Mouse (Mus musculus): ENCODE measurements around the gene Tln2. TPM values are rescaled to one million over a fixed set of nuclear protein-coding genes. Genes with fewer than 3 reads are reported as not detected.

Gene Tln2
- total RNA-seq, 2 experiments from 2014 or later = 82.5 to 83.1 TPM

- Histone ChIP-seq H3K4me3 (no peak overlapping the region), H3K27ac (peak overlapping the region; percentile 90)
- no peak for TF ChIP-seq CTCF (IDR thresholded peaks at IDR 0.05)
- intact Hi-C loops (cut with DNase I) = no loop called here
- DNase-seq = no peak
These were observed 372.3 kb downstream of the Tln2 start for GRCm38 (mm10) chr9:67187182-67187581.

DNA sequence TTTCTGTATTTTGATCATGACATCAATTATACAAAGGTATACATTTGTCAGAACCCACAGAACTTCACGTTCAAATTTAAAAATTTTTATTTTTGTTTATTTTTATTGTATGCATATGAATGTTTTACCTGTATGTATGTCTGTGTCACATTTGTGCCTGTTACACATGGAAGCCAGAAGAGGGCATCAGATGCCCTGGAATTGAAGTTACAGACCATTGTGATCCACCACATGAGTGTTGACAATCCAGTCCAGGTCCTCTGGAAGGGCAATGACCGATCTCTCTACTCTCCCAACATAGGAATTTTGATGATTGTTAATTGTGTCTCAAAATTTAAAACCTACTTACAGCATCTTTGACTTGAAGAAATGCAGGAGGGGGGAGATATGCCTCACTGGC is 374.9 kb downstream of the Tln2 start:
- TF ChIP-seq CTCF (IDR thresholded peaks at IDR 0.05) = no peak
- intact Hi-C loops (cut with DNase I) = no loop called here
- no peak overlapping the region for H3K4me3 ChIP-seq

DNA sequence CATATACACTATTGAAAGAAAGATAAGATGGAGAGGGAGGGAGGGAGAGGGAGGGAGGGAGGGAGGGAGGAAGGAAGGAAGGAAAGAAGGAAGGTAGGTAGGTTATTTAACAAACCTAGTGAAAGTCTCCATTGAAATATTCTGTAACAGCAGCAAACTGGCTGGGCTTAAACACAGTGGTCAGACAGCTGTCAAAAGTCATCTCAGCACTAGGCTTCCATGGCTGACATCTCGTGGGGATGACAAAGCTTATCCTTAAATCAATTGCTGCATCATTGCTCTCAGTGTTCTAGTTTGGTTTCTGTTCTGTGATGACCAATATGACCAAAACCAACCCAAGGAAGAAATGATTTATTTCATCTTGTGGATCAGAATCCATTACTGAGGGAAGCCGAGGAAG is 376.0 kb downstream of the Tln2 start:
- Histone ChIP-seq H3K4me3 (no peak overlapping the region), H3K27ac (no peak overlapping the region)
- intact Hi-C loops (cut with DNase I) = no loop called here
- DNase-seq = no peak
- TF ChIP-seq CTCF (IDR thresholded peaks at IDR 0.05) = no peak

More for the DNA sequence above, 374.9 kb downstream of the Tln2 start:
- H3K27ac ChIP-seq = no peak overlapping the region
- no peak for DNase-seq

DNA sequence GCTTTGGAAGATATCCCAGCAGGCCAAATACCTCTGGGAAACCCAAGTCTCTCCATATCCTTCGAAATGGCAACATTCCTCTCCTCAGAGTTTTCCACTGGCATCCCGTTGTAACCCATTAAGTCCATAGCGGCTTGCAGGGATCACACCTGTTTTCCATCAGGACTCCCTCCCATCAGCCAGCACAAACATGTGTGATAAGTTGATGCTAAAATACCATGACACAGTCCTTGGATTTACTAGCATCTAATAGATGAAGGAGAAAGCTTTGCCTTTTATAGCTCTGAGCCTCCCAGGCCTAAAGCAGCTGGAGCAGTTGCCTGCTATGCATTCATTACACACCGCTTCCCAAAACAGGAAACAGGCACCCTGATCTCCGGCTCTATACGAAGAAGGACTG is 377.5 kb downstream of the Tln2 start:
- peak overlapping the region; percentile 24; the same call in 1 of the 2 replicates for H3K27ac ChIP-seq
- no peak for TF ChIP-seq CTCF (IDR thresholded peaks at IDR 0.05)
- no peak overlapping the region for H3K4me3 ChIP-seq
- no peak for DNase-seq
- intact Hi-C loops (cut with DNase I) = no loop called here

DNA sequence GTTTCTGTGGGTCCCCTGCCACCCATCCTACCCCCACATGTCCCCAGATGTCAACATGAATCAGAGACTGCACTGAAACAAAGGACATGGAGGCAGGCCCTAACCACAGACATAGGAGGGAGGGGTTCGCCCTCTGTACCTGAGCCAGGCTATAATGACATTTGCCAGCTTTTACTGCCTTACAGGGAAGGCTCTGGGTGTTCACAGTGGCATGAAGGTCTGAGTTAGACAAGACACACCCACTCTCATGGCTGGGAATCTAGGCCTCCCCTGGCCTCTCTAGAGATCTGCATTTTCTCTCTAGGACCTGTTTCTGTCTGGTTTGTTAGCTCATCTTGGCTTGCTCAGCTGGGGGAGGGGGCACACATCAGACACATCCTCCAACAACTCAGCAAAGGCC is 380.8 kb downstream of the Tln2 start:
- no peak for DNase-seq
- Histone ChIP-seq H3K27ac (no peak overlapping the region), H3K4me3 (no peak overlapping the region)
- no peak for TF ChIP-seq CTCF (IDR thresholded peaks at IDR 0.05)
- intact Hi-C loops (cut with DNase I) = no loop called here

GRCm38 (mm10) chr9:67178203-67178602 is 381.3 kb downstream of the Tln2 start:
- H3K4me3 ChIP-seq = no peak overlapping the region
- DNase-seq = no peak
- 0 out of 2 replicates have a peak overlapping the region, but pooled peaks have one; percentile 16 for H3K27ac ChIP-seq
- TF ChIP-seq CTCF (IDR thresholded peaks at IDR 0.05) = no peak
- intact Hi-C loops (cut with DNase I) = no loop called here

- intact Hi-C loops (cut with DNase I) = no loop called here
- H3K4me3 ChIP-seq = no peak overlapping the region
- H3K27ac ChIP-seq = no peak overlapping the region
- no peak for DNase-seq
- TF ChIP-seq CTCF (IDR thresholded peaks at IDR 0.05) = no peak
These were observed 383.4 kb downstream of the Tln2 start for GRCm38 (mm10) chr9:67176073-67176472.

GRCm38 (mm10) chr9:67173816-67174215 is 385.7 kb downstream of the Tln2 start:
- TF ChIP-seq CTCF (IDR thresholded peaks at IDR 0.05) = peak; percentile 10; the same call in 1 of the 2 replicates
- H3K4me3 ChIP-seq = no peak overlapping the region
- intact Hi-C loops (cut with DNase I) = no loop called here
- H3K27ac ChIP-seq = no peak overlapping the region
- DNase-seq = no peak

DNA sequence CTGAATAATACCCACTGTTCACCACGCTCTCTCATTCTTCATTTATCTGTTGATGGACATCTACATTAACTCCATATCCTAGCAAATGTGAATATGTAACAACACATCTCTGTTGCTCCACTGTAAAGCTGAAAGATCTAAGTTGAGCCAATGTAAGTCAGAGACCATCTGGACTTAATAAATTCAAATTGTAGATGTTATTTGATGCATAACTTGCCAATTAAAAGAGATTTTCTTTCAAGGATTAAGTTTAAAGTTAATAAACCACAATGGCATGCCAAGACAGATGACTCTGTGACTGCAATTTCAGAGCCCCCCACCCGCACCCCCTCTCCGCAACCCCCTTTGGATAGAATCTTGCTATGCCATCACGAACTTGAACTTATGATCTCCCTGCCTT is 386.3 kb downstream of the Tln2 start:
- intact Hi-C loops (cut with DNase I) = no loop called here
- DNase-seq = no peak
- Histone ChIP-seq H3K27ac (no peak overlapping the region), H3K4me3 (no peak overlapping the region)
- no peak for TF ChIP-seq CTCF (IDR thresholded peaks at IDR 0.05)

- H3K4me3 ChIP-seq = no peak overlapping the region
- intact Hi-C loops (cut with DNase I) = no loop called here
- no peak for DNase-seq
- TF ChIP-seq CTCF (IDR thresholded peaks at IDR 0.05) = peak; percentile 41; the same call in 1 of the 2 replicates
- H3K27ac ChIP-seq = no peak overlapping the region
These were observed 388.1 kb downstream of the Tln2 start for GRCm38 (mm10) chr9:67171409-67171808.

DNA sequence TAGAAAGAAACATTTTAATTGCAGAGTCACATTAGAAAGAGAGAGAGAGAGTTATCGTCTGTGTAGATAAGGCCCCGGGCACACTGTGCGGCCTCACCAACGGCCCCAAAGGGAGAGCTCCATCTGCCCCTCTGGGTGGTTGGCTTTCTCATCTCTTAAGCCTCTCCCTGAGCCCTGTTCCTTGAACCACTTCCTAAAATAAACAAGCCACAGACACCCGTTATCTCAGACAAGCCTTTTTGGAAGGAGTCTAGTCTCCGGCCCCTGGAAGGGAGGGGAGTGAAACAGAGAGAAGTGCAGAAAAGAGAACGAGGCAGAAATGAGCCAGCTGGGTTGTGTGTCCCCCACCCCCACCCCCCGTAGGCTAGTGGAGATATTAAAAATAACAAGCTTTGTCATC is 388.7 kb downstream of the Tln2 start:
- no peak for DNase-seq
- Histone ChIP-seq H3K4me3 (no peak overlapping the region), H3K27ac (no peak overlapping the region)
- intact Hi-C loops (cut with DNase I) = no loop called here
- TF ChIP-seq CTCF (IDR thresholded peaks at IDR 0.05) = no peak

DNA sequence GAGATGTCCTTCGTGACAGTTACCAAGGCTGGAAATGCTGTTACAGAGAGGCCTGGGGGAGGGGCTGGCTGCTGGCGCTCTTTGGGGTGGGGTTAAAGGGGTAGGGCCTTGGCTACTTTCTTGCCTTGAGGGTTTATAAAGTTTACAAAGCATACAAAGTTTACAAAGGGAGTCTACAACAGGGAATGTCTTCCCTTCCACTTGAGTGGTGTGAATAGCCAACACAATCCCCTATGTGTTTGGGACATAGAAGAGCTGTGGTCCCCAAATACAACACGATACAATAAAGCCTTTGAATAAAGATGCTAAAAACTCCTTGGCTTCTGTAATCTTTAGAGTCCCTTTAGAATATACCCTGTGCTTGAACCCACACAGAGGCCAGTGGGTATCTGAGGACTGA is 389.5 kb downstream of the Tln2 start:
- no peak for DNase-seq
- no peak overlapping the region for H3K27ac ChIP-seq
- TF ChIP-seq CTCF (IDR thresholded peaks at IDR 0.05) = no peak
- no peak overlapping the region for H3K4me3 ChIP-seq
- intact Hi-C loops (cut with DNase I) = no loop called here

Small RNAs within 50 kb of the gene (microRNA-seq; reads per million reads assigned to microRNA genes)
- gene Mir190a = 403 reads per million, percentile 64 among the genes with 10 or more reads in this experiment

Other genes starting within 250 kb of the Tln2 start
- gene C2cd4b, start 199.7 kb upstream of the Tln2 start, total RNA-seq (2021) = not detected